Mouse (Mus musculus): ENCODE measurements around the gene Ift80. TPM values are rescaled to one million over a fixed set of nuclear protein-coding genes. Genes with fewer than 3 reads are reported as not detected.

Gene Ift80
- polyA plus RNA-seq, 1 experiment, result 4.1 TPM

DNA sequence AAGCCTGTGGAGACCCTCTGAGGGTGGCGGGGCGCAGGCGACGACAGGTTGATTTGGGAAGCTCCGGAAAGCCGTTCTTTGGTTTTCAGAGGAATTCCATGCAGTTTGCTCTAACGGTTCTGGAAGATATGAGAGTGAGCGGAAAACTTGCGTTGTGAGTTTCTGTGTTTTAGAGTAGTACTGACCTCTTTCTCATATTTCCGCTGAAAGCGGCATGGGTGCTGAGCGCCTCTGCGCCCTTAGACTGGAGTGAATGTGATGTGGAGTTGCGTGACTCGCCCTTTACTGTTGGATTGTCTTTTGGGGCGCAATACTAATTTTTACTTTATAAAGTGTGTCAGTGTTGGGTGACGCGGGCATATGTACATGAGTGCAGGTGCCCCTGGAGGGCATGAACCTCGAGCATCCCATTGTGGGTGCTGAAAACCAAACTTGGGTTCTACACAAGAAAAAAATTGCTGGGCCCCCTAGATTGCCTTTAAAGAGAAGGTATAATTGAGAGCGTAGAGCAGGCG lies 1.9 kb upstream of the Ift80 start:
- peaks cover 48% of the 10 kb centered on the region for H3K36me3 ChIP-seq (ENCODE audit: control insufficient read depth, insufficient read depth)
- peak overlapping the region; percentile 78 for H3ac ChIP-seq (ENCODE audit: control insufficient read depth, insufficient read length, low read depth)
- TF ChIP-seq CTCF (IDR thresholded peaks at IDR 0.05; ENCODE audit: control insufficient read depth, insufficient read depth, insufficient read length), result no peak
- TF ChIP-seq CEBPB (IDR thresholded peaks at IDR 0.05; ENCODE audit: low read depth), result no peak
- no peak for TF ChIP-seq MAX (IDR thresholded peaks at IDR 0.05)
- TF ChIP-seq MYOD1 (IDR thresholded peaks at IDR 0.05; ENCODE audit: control insufficient read depth, insufficient read length, low read depth), result no peak
- no peak for TF ChIP-seq FOSL1 (IDR thresholded peaks at IDR 0.05; ENCODE audit: insufficient read depth, low read length, poor library complexity, severe bottlenecking)
- TF ChIP-seq MYOG (IDR thresholded peaks at IDR 0.05; ENCODE audit: control insufficient read depth, extremely low read depth, insufficient read length), result no peak
- no peak for TF ChIP-seq USF1 (IDR thresholded peaks at IDR 0.05; ENCODE audit: low read depth)
- peaks cover 76% of the 10 kb centered on the region for H3K79me3 ChIP-seq (ENCODE audit: low read depth)
- peak overlapping the region; percentile 97 for H3K4me3 ChIP-seq (ENCODE audit: insufficient read depth, poor library complexity, severe bottlenecking)
- no peaks in the 10 kb centered on the region for H3K27me3 ChIP-seq (ENCODE audit: control insufficient read depth, insufficient read depth, insufficient read length)
- peaks cover 96% of the 10 kb centered on the region for H3K79me2 ChIP-seq (ENCODE audit: control insufficient read depth, insufficient read depth)

DNA sequence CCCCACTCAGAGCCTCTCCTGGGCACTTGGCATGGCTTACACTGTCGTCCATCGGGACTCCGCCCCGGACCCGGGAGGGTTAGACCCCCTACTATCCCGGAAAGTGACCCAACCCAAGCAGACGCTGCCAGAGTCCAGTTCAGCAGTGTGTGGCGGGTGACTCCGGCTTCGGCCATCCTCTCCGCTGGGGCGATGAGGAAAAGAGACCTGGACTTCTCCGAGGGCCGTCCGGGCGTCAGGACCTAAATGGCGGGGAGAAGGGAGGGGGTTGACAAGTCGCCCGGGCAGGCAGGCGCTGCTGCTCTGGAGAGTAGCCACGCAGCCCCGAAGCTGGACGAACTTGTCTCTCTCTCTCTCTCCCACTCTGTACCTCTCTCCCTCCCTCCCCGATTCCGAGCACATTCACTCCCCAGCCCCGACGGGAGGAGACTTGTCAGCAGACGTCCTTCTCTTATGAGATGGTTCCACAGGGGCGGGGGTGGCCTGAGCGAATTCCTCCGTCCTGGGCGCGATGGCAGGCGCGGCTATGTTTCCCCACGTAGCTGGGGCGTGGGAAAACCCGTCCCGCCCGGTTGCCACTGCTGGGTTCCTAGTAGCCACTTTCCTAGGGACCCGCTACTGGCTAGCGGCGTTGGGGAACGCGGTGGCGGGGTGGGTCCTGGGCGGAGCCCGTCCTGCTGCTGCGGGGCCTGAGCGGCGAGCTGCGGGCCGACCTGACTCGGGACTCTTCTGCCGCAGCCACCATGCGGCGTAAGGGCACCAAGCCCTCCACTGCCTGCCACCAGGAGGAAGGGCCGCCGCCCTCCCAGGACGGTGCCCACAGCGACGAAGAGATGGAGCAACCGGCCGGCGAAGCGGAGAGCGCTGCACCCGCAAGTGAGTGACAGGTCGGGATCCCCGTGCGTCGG lies 1.2 kb upstream of the Ift80 start:
- Histone ChIP-seq H3ac (ENCODE audit: control insufficient read depth, insufficient read length, low read depth) (peak overlapping the region; percentile 78), H3K27me3 (ENCODE audit: control insufficient read depth, insufficient read depth, insufficient read length) (no peaks in the 10 kb centered on the region), H3K4me3 (ENCODE audit: insufficient read depth, poor library complexity, severe bottlenecking) (peak overlapping the region; percentile 97), H3K79me3 (ENCODE audit: low read depth) (peaks cover 71% of the 10 kb centered on the region), H3K79me2 (ENCODE audit: control insufficient read depth, insufficient read depth) (peaks cover 96% of the 10 kb centered on the region), H3K36me3 (ENCODE audit: control insufficient read depth, insufficient read depth) (peaks cover 41% of the 10 kb centered on the region)
- no peak for TF ChIP-seq CEBPB (IDR thresholded peaks at IDR 0.05; ENCODE audit: low read depth)
- TF ChIP-seq MYOG (IDR thresholded peaks at IDR 0.05; ENCODE audit: control insufficient read depth, extremely low read depth, insufficient read length), result no peak
- TF ChIP-seq USF1 (IDR thresholded peaks at IDR 0.05; ENCODE audit: low read depth), result no peak
- no peak for TF ChIP-seq FOSL1 (IDR thresholded peaks at IDR 0.05; ENCODE audit: insufficient read depth, low read length, poor library complexity, severe bottlenecking)
- no peak for TF ChIP-seq MYOD1 (IDR thresholded peaks at IDR 0.05; ENCODE audit: control insufficient read depth, insufficient read length, low read depth)
- TF ChIP-seq MAX (IDR thresholded peaks at IDR 0.05), result no peak
- no peak for TF ChIP-seq CTCF (IDR thresholded peaks at IDR 0.05; ENCODE audit: control insufficient read depth, insufficient read depth, insufficient read length)

DNA sequence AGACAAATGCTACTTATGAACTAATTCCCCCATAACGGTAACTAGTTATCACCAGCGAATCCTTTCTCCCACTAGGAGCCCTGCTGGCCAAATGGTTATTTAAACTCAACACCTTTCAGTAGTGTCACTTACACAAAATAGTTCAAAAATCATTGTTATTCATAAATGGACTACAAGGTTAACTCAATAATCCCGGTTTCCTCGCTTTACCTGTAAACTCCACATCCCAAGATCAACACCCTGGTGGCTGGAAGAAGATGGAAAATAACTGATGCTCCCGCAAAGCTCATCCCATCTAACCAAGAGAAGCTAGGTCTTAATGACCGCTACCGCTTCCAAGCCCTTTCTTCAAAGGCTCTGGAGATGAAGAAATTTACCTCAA lies 324 bp downstream of the Ift80 start:
- no peak for TF ChIP-seq CTCF (IDR thresholded peaks at IDR 0.05; ENCODE audit: control insufficient read depth, insufficient read depth, insufficient read length)
- H3K79me2 ChIP-seq (ENCODE audit: control insufficient read depth, insufficient read depth), result peaks cover 94% of the 10 kb centered on the region
- peaks cover 26% of the 10 kb centered on the region for H3K36me3 ChIP-seq (ENCODE audit: control insufficient read depth, insufficient read depth)
- no peaks in the 10 kb centered on the region for H3K27me3 ChIP-seq (ENCODE audit: control insufficient read depth, insufficient read depth, insufficient read length)
- peak overlapping the region; percentile 67 for H3ac ChIP-seq (ENCODE audit: control insufficient read depth, insufficient read length, low read depth)
- peaks cover 61% of the 10 kb centered on the region for H3K79me3 ChIP-seq (ENCODE audit: low read depth)
- H3K4me3 ChIP-seq (ENCODE audit: insufficient read depth, poor library complexity, severe bottlenecking), result peak overlapping the region; percentile 97

DNA sequence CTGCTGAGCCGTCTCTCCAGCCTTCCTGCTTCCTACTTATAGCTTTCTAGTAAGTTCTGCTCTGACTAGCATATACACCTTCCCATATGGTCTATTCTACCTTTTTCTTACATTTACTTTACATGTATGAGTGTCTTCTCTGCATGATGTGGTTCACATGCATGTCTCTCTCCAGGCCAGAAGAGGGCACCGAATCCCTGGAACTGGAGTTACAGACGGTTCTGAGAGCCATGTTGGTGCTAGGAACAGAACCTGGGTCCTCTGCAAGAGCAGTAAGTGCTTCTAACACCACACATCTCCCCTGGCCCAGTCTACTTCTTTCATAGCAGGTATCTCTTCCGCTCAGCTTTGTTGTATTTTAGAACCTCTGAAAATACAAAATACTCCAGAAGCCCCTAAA lies 1.6 kb downstream of the Ift80 start:
- Histone ChIP-seq H3K79me2 (ENCODE audit: control insufficient read depth, insufficient read depth) (peaks cover 92% of the 10 kb centered on the region), H3K27me3 (ENCODE audit: control insufficient read depth, insufficient read depth, insufficient read length) (no peaks in the 10 kb centered on the region), H3K79me3 (ENCODE audit: low read depth) (peaks cover 50% of the 10 kb centered on the region), H3ac (ENCODE audit: control insufficient read depth, insufficient read length, low read depth) (no peak overlapping the region), H3K4me3 (ENCODE audit: insufficient read depth, poor library complexity, severe bottlenecking) (no peak overlapping the region), H3K36me3 (ENCODE audit: control insufficient read depth, insufficient read depth) (peaks cover 16% of the 10 kb centered on the region)
- TF ChIP-seq USF1 (IDR thresholded peaks at IDR 0.05; ENCODE audit: low read depth) (no peak), MYOG (IDR thresholded peaks at IDR 0.05; ENCODE audit: control insufficient read depth, extremely low read depth, insufficient read length) (no peak), MYOD1 (IDR thresholded peaks at IDR 0.05; ENCODE audit: control insufficient read depth, insufficient read length, low read depth) (no peak), CTCF (IDR thresholded peaks at IDR 0.05; ENCODE audit: control insufficient read depth, insufficient read depth, insufficient read length) (no peak), MAX (IDR thresholded peaks at IDR 0.05) (no peak), CEBPB (IDR thresholded peaks at IDR 0.05; ENCODE audit: low read depth) (no peak), FOSL1 (IDR thresholded peaks at IDR 0.05; ENCODE audit: insufficient read depth, low read length, poor library complexity, severe bottlenecking) (no peak)

DNA sequence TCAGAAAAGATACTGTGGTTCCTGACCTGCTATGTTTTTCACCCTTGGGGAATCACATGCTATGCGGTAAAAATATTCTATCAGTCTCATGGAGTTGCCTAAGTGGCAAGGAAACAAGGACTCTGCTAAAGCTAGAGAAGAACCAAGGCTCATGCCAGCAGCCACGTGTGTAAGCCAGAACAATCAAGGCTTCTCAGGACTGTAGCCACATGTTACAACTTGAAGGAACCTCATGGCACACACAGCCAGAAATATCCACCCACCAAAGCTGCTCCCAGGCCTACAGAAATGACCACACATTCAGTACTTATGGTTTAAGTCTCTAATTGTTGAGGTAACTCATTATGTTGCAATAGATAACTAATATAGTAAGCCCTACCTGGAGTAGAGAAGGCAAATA lies 17.8 kb downstream of the Ift80 start:
- Histone ChIP-seq H3K79me3 (ENCODE audit: low read depth) (no peaks in the 10 kb centered on the region), H3K27me3 (ENCODE audit: control insufficient read depth, insufficient read depth, insufficient read length) (no peaks in the 10 kb centered on the region), H3K36me3 (ENCODE audit: control insufficient read depth, insufficient read depth) (peaks cover 13% of the 10 kb centered on the region), H3ac (ENCODE audit: control insufficient read depth, insufficient read length, low read depth) (no peak overlapping the region), H3K4me3 (ENCODE audit: insufficient read depth, poor library complexity, severe bottlenecking) (no peak overlapping the region), H3K79me2 (ENCODE audit: control insufficient read depth, insufficient read depth) (no peaks in the 10 kb centered on the region)
- no peak for TF ChIP-seq MYOG (IDR thresholded peaks at IDR 0.05; ENCODE audit: control insufficient read depth, extremely low read depth, insufficient read length)
- TF ChIP-seq MYOD1 (IDR thresholded peaks at IDR 0.05; ENCODE audit: control insufficient read depth, insufficient read length, low read depth), result no peak
- TF ChIP-seq CTCF (IDR thresholded peaks at IDR 0.05; ENCODE audit: control insufficient read depth, insufficient read depth, insufficient read length), result no peak
- no peak for TF ChIP-seq MAX (IDR thresholded peaks at IDR 0.05)
- no peak for TF ChIP-seq FOSL1 (IDR thresholded peaks at IDR 0.05; ENCODE audit: insufficient read depth, low read length, poor library complexity, severe bottlenecking)
- no peak for TF ChIP-seq USF1 (IDR thresholded peaks at IDR 0.05; ENCODE audit: low read depth)
- no peak for TF ChIP-seq CEBPB (IDR thresholded peaks at IDR 0.05; ENCODE audit: low read depth)
